Mouse (Mus musculus) heart, postnatal 14 days (tissue): ENCODE data around the gene Tmem59l. TPM values are rescaled to one million over a fixed set of nuclear protein-coding genes. Genes with fewer than 3 reads are reported as not detected.
"Not testable (repeated sequence)": the region's sequence is repeated elsewhere in the genome, so short reads cannot be mapped to it uniquely, and the experiment has no call there.

ENCODE experiments used
- DNase-seq, 2 experiments: peaks; one replicate each; pipeline ENCODE4 v3.0.0; 2021 to 2022
- intact Hi-C: fragments of 180-260 bp; cut with DNase I; formaldehyde crosslinking; loops from one replicate; pipeline ENCODE4 v1.15.1; 2025
- long read RNA-seq, 2 experiments: library from polyadenylated mRNA; stranded (forward); transcript quantifications; one replicate each; pipeline ENCODE4 v2.0.0; 2021
- total RNA-seq, 2 experiments: library from RNA; stranded (reverse); gene quantifications; 2 replicates each; pipeline ENCODE4 v1.2.3; 2021

Tmem59l gene
- total RNA-seq: not detected
- long read RNA-seq, experiment 1: 0 reads
- long read RNA-seq, experiment 2: 0 reads

DNA sequence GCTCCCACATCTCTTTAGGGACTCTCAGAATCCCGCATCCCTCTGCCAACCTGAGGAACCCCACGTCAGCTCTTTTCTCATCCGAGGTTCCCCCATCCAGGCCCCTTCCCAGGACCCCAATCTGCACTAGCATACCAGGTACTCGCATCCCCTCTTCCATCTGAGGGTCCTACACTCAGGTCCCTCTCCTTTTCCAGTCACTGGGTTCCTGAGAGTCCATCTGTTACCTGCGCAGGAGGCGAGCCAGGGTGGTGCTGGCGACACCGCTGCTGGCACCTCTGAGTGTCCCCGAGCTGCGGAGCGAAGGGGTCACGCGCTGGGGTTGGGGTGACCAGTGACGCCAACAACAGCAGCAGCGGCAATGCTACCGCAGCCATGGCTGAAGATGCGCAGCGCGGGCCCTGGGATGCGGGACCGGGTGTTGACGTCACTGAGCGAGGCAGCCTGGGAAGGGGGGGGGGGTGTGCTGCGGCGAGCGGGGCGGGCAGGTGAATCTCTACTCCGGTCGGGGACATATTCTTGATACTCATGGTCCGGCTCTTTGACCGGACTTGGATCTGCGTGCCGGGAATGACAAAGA lies at the start of gene Tmem59l:
Gene Tmem59l, minus strand, starts transcription at position 418 of the 580 bp plus-strand sequence.
- intact Hi-C loops: no loop called here
- no peak for DNase-seq

DNA sequence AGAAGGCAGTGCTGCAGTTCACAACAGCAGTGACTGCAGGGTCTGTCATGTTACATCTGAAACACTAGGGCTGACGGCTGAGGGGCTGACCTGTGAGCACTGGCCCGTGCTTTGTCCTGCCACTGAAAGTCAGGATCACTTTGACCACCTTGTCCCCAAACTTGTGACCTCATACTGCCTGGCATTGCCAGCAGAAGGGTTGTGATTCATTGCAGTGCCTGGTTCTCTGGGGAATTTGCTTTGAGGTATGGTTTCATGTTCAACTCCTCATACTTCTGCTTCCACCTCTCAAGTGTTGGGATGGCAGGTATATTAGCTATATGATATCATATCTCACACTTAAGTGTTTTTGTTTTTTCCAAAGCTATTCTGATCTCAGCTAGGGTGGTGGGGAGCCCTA lies 48.5 kb upstream of the Tmem59l start:
- intact Hi-C loops: no loop called here
- no peak for DNase-seq

DNA sequence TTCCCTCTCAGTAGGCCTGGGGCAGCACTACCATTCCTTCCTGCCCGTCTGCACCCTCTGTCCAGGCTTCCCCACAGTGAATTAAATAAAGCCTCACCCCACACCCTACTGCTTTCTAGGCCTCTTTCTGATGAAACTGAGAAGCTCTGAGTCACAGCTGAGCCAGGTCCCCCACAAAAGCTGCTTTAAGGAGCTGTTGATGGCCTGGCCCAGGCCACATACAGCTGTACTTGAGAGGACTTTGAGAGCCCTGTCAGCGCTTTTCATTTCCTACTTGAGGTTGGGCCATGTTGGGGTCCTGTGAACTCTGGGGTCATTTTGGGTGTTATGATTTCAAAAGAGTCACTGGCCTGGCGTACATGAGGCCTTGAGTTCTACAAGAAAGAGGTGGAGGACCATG lies 48.1 kb upstream of the Tmem59l start:
- intact Hi-C loops: no loop called here
- no peak for DNase-seq

DNA sequence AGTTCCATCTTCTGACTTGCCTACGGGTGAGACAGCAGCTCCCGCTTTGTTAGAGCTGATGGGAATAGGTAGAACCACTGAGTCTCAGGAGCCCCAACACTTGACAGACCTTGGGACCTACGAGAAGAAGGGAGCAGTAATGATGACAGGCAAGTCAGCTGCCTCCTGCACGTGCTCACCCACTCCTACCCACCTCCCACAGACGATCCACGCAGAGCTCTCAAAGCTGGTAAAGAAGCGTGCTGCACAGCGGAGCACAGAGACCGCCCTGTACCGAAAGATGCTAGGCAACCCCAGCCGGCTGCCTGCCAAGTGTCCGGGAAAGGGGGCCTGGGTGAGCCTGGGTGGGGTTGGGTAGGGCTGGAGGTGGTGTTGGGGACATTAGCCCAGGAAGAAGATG lies 47.1 kb upstream of the Tmem59l start:
- intact Hi-C loops: no loop called here
- DNase-seq: no peak

DNA sequence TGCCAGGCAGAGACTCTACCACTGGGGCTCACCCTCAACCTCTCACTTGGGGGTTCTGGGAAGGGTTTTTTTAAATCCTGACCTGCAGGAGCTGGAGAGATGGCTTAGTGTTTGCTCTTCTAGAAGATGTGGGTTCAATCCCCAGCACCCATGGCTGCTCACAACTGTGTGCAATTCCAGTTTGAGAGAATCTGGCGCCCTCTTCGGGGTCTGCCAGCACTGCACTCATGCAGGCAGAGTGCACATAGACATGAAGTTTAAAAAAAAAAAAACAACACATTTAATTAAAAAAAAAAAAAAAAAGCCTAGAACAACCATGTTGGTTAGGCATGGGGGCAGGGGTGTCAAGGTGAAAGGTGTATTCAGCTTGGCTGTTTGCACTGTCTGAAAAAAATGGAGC lies 43.2 kb upstream of the Tmem59l start:
- no peak for DNase-seq
- intact Hi-C loops: no loop called here

DNA sequence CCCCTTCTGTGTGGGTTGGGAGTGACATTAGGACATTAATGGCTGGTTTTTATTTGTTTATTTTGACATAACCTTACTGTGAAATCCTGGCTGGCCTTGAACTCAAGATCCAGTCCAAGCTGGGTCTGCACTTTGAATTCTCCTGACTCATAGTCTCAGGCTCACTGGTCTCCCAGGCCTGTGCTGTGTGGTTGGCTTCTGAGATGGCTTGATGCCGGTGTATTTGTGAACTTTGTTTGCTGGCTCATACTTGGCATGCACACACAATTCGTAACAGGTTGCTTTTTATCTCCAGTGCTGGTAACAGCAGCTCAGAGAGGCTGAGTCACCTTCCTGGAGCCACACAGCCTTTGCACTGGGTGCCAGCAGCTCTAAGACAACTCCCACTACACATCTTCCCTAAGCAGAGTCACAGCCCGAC lies 42.6 kb upstream of the Tmem59l start:
- no peak for DNase-seq
- intact Hi-C loops: loop anchor here (5.0 kb wide), 1 partner anchor 58 kb away; no protein-coding TSS in a partner anchor

DNA sequence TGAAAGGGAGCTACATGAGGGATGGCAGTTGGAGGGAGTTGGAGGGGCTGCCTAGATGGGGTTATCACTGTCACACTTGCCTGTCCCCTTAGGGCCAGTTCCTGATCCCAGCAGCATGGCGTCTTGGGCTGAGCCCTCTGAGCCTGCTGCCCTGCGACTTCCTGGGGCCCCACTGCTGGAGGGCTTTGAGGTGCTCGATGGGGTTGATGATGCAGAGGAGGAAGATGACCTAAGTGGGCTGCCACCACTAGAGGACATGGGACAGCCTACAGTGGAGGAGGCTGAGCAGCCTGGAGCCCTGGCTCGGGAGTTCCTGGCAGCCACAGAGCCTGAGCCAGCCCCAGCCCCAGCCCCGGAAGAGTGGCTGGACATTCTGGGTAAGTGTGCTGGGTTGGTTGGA lies 42.1 kb upstream of the Tmem59l start:
- DNase-seq: no peak
- intact Hi-C loops: loop anchor here (5.0 kb wide), 1 partner anchor 58 kb away; no protein-coding TSS in a partner anchor

DNA sequence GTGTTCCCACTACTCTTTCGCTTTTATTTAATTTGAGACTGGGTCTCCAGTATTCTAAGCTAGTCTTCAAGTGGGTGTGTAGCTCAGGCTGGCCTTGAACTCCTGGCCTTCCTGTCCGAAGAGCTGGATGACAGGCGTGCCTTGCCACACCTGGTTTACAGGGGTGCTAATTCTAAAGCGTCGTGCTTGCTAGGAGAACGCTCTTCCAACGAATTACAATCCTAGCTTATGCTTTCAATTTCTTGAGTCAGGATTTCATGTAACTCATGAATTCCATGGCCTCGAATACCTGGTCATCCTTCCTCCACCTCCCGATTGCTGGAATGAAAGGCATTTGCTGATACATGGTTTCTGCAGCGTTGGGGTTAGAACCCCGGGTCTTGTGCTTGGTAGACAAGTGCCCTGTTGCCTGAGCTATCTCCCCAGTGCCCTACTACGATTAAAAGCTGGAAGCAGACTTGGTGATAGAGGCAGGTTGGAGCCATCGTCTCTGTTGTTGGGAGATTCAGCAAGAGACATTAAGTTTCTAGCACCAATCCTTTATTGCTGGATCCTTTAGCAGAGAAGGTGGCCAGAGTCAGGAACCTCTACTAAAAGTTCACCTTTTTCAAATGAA lies 41.1 kb upstream of the Tmem59l start:
- no peak for DNase-seq
- intact Hi-C loops: loop anchor here (5.0 kb wide), 1 partner anchor 59 kb away; no protein-coding TSS in a partner anchor

DNA sequence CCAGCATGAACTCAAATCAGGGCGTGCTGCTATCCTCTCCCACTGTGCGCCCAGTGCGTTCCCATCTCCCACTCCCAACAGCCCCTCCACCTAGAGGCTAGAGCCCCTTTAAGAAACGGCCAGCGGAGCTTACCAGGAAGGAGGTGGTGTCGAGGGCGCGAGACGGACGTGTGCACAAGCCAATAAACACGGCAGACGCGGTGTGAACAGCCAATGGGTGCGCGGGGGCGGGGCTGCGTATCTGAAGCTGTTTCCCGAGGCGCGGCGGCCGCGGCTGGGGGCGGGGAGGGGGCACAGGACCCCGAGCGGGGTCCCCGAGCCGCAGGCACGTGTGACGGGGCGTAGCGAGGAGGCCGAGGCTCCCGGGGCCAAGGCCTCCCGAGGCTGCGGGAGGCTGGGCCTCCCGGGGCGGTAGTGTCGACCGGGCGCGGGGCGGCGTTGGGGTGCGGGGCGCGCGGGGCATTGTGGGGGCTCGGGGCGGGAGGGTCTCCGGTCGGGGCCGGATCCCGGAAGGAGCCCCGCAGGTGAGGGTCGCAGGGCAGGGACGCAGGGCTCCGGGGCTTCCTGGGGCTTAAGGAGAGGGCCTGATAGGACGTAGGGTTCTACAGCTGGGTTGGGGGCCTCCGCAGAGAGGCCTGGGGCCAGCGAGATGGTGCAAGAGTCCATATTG lies 40.5 kb upstream of the Tmem59l start, which contains the start of the genes Fkbp8 and Kxd1:
Gene Fkbp8, plus strand, starts transcription at position 213 of the 670 bp plus-strand sequence.
Gene Kxd1, minus strand, starts transcription at position 445 of the 670 bp plus-strand sequence.
- peak; percentile 99 for DNase-seq
- intact Hi-C loops: loop anchor here (5.0 kb wide), 1 partner anchor 60 kb away; no protein-coding TSS in a partner anchor

DNA sequence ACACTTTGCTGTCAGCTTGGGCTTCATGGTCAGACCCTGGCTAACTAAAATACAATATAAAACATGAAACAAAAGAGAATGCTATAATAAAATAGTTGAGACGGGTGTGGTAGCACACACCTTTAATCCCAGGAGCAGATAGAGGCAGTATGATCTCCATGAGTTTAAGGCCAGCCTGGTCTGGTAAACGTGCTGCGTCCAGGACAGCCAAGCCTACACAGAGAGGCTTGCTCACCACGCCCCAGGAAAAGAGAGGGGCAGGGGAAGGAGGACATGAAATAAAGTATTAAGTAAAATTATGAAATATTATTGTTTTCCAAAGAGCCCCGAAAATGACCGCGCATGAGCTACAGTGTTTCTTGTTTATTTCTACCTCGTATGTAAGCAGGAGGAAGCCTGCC lies 40.0 kb upstream of the Tmem59l start:
- intact Hi-C loops: loop anchor here (5.0 kb wide), 1 partner anchor 60 kb away; no protein-coding TSS in a partner anchor
- DNase-seq: no peak

DNA sequence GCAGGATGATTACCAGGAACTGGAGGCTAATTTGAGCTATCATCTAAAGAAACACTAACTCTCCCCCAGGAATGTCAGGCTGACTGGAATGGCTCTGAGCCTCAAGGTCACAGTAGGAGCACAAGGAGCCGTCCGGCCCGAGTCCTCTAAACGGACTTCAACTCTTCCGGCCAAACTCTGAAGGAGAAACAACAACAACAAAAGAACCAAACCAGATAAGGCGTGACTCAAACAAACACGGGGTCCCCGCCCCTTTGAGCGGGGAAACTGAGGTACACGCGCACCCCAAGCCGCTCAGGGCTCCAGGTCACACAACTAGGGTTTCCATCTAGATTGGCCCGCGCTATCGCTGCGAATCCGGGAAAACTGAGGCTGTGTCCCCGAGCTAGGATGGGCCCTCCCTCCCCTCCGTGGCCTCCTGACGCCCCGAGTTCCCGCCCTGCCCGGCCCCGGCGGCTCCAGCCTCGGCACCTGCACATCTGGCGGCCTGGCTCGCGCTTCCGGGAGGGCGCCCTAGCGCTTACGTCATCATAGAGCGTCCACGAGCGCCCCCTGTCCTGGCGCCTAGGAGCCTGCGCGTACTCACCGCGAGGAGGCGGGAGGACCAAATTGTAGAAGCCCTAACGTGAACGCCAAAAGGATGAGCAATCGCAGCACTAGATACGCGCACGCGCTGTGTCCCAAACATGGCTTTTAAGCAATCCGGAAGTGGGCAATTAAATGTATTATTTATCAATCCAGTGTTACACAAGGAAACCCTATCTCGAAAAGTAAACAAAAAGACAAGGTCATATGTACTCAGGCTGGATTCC lies 35.6 kb upstream of the Tmem59l start:
- intact Hi-C loops: no loop called here

DNA sequence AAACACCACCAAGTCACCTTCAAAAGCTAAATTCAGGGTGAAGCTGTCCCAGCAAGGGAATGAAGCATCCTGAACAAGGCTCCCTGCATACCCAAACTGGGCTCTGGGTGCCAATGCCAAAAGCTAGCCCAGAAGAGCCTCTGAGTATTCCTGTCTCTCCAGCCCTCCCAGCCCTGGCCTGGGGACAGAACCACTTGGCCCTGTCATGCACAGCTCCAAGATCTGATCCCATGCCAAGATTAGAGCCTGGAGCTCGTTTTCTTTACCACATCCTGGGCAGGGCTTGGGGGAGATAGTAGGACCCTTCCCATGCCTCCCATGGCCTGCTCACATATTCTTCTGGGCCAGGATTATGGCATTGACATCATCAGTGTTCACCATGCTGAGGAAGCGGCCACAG lies 32.4 kb upstream of the Tmem59l start:
- intact Hi-C loops: no loop called here
- no peak for DNase-seq

More for the DNA sequence above, 35.6 kb upstream of the Tmem59l start:
- peak; percentile 95 to 97 for DNase-seq

DNA sequence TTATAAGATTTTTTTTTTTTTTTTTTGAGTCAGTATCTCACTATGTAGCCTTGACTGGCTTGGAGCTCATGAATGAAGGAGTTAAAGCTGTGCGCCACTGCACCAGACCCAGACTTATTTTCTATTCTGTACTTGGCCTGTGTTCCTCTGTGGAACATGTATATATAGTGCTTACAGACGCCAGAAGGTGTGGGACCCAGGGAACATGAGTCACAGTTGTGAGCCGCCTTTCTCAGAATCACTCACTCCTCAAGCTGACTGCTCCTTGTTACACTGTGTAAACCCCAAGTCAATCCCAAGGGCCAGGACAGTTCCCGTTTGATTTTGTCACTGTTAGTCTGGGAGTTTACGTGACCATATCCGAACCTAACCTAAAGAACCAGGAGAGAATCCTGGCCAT lies 31.9 kb upstream of the Tmem59l start:
- intact Hi-C loops: no loop called here

DNA sequence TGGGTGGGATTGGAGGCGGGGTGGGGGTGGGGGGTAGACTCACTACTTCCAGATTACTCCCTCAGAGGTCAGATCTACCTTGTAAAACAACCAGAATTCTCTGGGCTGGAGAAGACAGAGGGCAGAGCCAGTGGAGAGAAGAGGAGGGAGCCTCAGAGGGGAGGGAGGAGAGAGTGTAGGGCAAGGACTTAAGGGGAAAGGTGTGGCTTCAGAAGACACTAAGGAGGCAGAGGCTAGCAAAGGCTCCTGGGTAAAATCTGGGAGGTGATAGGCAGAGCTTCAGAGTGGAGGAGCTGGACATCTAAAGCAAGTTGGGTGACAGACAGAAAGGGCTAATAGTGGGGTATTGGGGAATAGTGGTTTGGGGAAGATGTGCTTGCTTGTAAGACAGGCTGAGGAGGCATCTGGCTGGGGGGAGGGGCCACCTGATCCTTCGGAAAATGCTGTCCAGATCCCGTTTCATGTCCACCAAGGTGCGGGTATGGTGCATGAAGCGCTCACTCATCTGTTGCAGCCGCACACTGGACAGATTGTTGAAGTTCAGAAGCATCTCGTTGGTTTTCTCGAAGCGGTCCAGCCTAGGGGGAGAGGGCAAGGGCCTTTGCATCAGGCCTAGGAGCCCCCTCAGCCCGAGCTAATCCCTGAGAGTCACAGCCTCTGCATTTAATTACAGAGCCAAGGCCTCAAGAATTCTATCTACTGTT lies 30.9 kb upstream of the Tmem59l start:
- intact Hi-C loops: no loop called here
- DNase-seq: no peak

More for the DNA sequence above, 31.9 kb upstream of the Tmem59l start:
- no peak for DNase-seq

DNA sequence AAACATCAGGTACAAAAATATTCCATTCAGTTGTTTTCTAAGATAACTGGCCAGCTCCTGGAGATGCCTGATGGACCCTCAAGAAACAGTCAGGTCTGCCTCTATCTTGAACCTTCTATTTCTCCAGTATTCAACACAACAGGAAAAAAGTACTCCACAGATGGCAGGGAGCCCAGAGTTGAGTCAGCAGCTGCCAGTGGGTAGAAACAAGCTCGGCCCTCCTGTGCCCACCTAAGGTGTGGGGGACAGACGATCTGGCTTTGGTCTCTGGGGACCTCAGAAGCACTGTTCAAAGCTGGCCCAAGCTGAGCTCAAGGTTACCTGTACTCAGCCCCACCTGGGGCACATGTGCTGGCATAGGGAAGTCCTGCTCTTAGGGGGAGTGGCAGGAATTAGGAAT lies 26.3 kb upstream of the Tmem59l start:
- no peak for DNase-seq
- intact Hi-C loops: no loop called here

DNA sequence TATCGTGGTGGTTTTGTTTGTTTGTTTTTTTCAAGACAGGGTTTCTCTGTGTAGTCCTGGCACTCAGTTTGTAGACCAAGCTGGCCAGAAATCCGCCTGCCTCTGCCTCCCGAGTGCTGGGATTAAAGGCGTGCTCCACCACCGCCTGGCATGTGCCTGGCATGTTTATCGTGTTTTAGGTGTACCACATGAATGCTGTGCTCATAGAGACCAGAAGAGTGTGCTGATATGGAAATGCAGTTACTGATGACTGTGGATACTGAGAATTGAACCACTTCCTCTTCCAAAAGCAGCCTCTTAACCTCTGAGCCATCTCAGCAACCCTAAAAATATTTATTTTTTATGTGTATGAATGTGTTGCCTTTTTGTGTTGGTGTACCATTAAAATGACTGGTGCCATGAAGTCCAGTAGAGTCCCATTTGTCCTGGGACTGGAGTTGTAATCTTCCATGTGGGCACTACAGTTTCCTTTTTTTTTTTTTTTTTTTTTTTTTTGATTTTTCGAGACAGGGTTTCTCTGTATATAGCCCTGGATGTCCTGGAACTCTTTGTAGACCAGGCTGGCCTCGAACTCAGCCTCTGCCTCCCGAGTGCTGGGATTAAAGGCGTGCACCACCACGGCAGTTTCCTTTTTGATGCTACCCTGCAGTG lies 25.2 kb upstream of the Tmem59l start:
- DNase-seq: no peak
- intact Hi-C loops: no loop called here

DNA sequence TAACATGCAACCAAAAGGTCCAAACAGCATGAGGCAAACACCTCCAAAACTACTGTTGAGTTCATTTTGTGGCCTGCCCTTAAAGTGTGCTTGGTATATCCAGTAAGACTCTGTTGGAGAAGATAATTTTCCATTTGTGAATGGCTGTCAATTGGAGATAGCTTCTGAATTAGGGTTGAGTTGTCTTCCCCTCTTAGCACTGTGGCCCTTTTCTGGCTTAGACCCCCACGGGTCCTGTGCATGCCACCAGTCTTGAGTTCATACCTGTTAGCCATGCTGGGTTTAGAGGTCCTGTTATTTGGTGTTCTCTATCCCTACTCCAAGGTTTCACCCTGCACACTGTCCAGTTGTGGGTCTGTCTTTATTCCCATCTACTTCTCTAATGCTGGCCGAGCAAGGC lies 24.6 kb upstream of the Tmem59l start:
- no peak for DNase-seq
- intact Hi-C loops: no loop called here

DNA sequence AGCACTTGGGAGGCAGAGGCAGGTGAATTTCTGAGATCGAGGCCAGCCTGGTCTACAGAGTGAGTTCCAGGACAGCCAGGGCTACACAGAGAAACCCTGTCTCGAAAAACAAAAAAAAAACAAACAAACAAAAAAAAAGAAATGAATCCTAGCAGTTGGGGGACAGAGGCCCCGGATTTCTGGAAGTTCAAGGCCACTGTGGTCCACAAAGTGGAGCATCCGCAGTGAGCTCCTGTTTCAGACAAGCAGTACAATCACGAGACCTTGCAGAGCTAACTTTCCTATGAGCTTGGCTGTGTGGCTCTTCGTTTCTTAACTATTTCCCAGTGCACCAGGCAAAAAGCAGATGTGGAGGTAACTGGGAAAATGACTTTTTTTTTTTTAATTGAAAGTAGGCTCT lies 24.0 kb upstream of the Tmem59l start:
- intact Hi-C loops, DNase-seq: not testable (repeated sequence)

DNA sequence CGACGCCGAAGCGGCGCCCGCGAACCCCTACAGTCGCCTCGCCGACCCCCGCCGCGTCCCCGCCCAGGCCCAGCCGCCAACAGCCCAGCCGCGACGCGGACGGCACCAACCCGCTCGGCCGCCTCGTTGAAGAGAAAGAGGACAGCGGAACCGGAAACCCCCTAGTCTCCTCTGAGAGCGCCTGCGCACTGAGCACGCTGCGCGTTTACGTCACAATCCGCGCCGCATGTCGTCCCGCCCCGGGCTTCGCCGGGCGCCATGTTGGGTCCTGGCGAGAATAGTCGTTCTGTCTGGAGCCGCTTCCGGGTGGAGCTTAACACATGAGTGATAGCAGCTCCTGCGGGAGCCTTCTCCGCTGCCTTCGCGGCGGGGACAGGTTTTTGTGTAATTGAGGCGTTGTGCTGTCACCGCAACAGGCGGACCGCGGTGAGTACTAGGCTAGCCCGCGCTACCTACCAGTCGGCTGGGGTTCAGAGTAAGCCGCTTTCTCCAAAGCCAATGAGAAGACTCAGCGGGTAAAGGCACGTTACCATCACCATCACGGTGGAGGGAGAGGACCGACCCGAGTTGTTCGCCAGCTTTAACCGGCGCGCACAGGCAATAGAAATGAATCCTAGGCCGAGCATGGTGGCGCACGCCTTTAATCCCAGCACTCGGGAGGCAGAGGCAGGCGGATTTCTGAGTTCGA lies 23.2 kb upstream of the Tmem59l start, which contains the start of gene Uba52:
Gene Uba52, minus strand, starts transcription at position 574 of the 688 bp plus-strand sequence.
- DNase-seq: peak; percentile 96 to 98
- intact Hi-C loops: loop anchor here (1.0 kb wide), 1 partner anchor 29 kb away; the partner anchor contains the start of gene Ell
